ENCODE assay signal across 1 mouse cellular context in genomic region chr10:81385603-81386306, GRCm38 (mm10).
TF ChIP-seq lines count a peak whose summit lies in the region.

No protein-coding gene starts in this region.

TF ChIP-seq in MEL, 35 proteins besides CTCF, POLR2A, EP300 and RAD21 (continued from another document):
- TF ChIP-seq HCFC1 (IDR thresholded peaks at IDR 0.05; ENCODE audit: low read depth, low read length) (no peak), SIN3A (IDR thresholded peaks at IDR 0.05; ENCODE audit: low read length) (no peak), ZNF384 (IDR thresholded peaks at IDR 0.05; ENCODE audit: low read depth, low read length) (no peak), POLR2AphosphoS2 (IDR thresholded peaks at IDR 0.05; ENCODE audit: low read length) (no peak), BHLHE40 (IDR thresholded peaks at IDR 0.05; ENCODE audit: borderline replicate concordance, low read depth, low read length) (peak; percentile 55; the same call in 1 of the 2 replicates), CHD1 (IDR thresholded peaks at IDR 0.05; ENCODE audit: low read depth, low read length) (no peak), USF1 (IDR thresholded peaks at IDR 0.05; ENCODE audit: low read depth, low read length) (peak; percentile 76), CHD2 (IDR thresholded peaks at IDR 0.05; ENCODE audit: low read length) (no peak), ZKSCAN1 (IDR thresholded peaks at IDR 0.05; ENCODE audit: low read depth, low read length) (no peak), MYB (IDR thresholded peaks at IDR 0.05; ENCODE audit: low read depth, low read length) (no peak), TAL1 (IDR thresholded peaks at IDR 0.05; ENCODE audit: low read length) (no peak)
